Mouse (Mus musculus): ENCODE results near the gene Tigit. TPM values are rescaled to one million over a fixed set of nuclear protein-coding genes. Genes with fewer than 3 reads are reported as not detected.

Tigit gene
- polyA plus RNA-seq, 1 experiment, result 0.18 TPM

GRCm38 (mm10) chr16:43698735-43699649, 35.0 kb upstream of the Tigit start:
- TF ChIP-seq POLR2A (IDR thresholded peaks at IDR 0.05; ENCODE audit: borderline replicate concordance, extremely low read depth, low read depth, low read length), result no peak
- TF ChIP-seq CTCF (IDR thresholded peaks at IDR 0.05; ENCODE audit: insufficient read depth, low read length), result no peak
- no peak overlapping the region for H3K4me3 ChIP-seq (replicated peaks; ENCODE audit: extremely low read depth, low read depth, low read length)
- no peak for DNase-seq
- 66% methylated on average over 14 of the region's 14 CpGs for WGBS
- no peaks in the 10 kb centered on the region for H3K4me1 ChIP-seq (ENCODE audit: control insufficient read depth, insufficient read depth, low read length)

- WGBS, result 90% methylated on average over 7 of the region's 7 CpGs
- Histone ChIP-seq H3K4me1 (ENCODE audit: control insufficient read depth, insufficient read depth, low read length) (no peaks in the 10 kb centered on the region), H3K4me3 (replicated peaks; ENCODE audit: extremely low read depth, low read depth, low read length) (no peak overlapping the region)
- no peak for DNase-seq
- no peak for TF ChIP-seq CTCF (IDR thresholded peaks at IDR 0.05; ENCODE audit: insufficient read depth, low read length)
- TF ChIP-seq POLR2A (IDR thresholded peaks at IDR 0.05; ENCODE audit: borderline replicate concordance, extremely low read depth, low read depth, low read length), result no peak
These were observed 33.8 kb upstream of the Tigit start for GRCm38 (mm10) chr16:43697772-43698171.

GRCm38 (mm10) chr16:43695852-43696251, 31.9 kb upstream of the Tigit start:
- 67% methylated on average over 7 of the region's 7 CpGs for WGBS
- no peak overlapping the region for H3K4me3 ChIP-seq (replicated peaks; ENCODE audit: extremely low read depth, low read depth, low read length)
- H3K4me1 ChIP-seq (ENCODE audit: control insufficient read depth, insufficient read depth, low read length), result no peaks in the 10 kb centered on the region
- DNase-seq, result no peak
- no peak for TF ChIP-seq CTCF (IDR thresholded peaks at IDR 0.05; ENCODE audit: insufficient read depth, low read length)
- no peak for TF ChIP-seq POLR2A (IDR thresholded peaks at IDR 0.05; ENCODE audit: borderline replicate concordance, extremely low read depth, low read depth, low read length)

GRCm38 (mm10) chr16:43694104-43694503, 30.2 kb upstream of the Tigit start:
- 88% methylated on average over 11 of the region's 11 CpGs for WGBS
- no peaks in the 10 kb centered on the region for H3K4me1 ChIP-seq (ENCODE audit: control insufficient read depth, insufficient read depth, low read length)
- H3K4me3 ChIP-seq (replicated peaks; ENCODE audit: extremely low read depth, low read depth, low read length), result no peak overlapping the region
- TF ChIP-seq CTCF (IDR thresholded peaks at IDR 0.05; ENCODE audit: insufficient read depth, low read length) (no peak), POLR2A (IDR thresholded peaks at IDR 0.05; ENCODE audit: borderline replicate concordance, extremely low read depth, low read depth, low read length) (no peak)
- no peak for DNase-seq

GRCm38 (mm10) chr16:43692611-43693010, 28.7 kb upstream of the Tigit start:
- WGBS, result 84% methylated on average over 4 of the region's 4 CpGs
- Histone ChIP-seq H3K4me3 (replicated peaks; ENCODE audit: extremely low read depth, low read depth, low read length) (no peak overlapping the region), H3K4me1 (ENCODE audit: control insufficient read depth, insufficient read depth, low read length) (no peaks in the 10 kb centered on the region)
- no peak for TF ChIP-seq POLR2A (IDR thresholded peaks at IDR 0.05; ENCODE audit: borderline replicate concordance, extremely low read depth, low read depth, low read length)
- no peak for TF ChIP-seq CTCF (IDR thresholded peaks at IDR 0.05; ENCODE audit: insufficient read depth, low read length)
- no peak for DNase-seq

- no peaks in the 10 kb centered on the region for H3K4me1 ChIP-seq (ENCODE audit: control insufficient read depth, insufficient read depth, low read length)
- 97% methylated on average over 5 of the region's 5 CpGs for WGBS
These were observed 27.8 kb upstream of the Tigit start for GRCm38 (mm10) chr16:43691741-43692140.

GRCm38 (mm10) chr16:43690912-43691311, 27.0 kb upstream of the Tigit start:
- Histone ChIP-seq H3K4me1 (ENCODE audit: control insufficient read depth, insufficient read depth, low read length) (no peaks in the 10 kb centered on the region), H3K4me3 (replicated peaks; ENCODE audit: extremely low read depth, low read depth, low read length) (no peak overlapping the region)
- no peak for DNase-seq
- TF ChIP-seq POLR2A (IDR thresholded peaks at IDR 0.05; ENCODE audit: borderline replicate concordance, extremely low read depth, low read depth, low read length) (no peak), CTCF (IDR thresholded peaks at IDR 0.05; ENCODE audit: insufficient read depth, low read length) (no peak)
- WGBS, result 79% methylated on average over 2 of the region's 2 CpGs

More at GRCm38 (mm10) chr16:43691741-43692140, 27.8 kb upstream of the Tigit start:
- no peak overlapping the region for H3K4me3 ChIP-seq (replicated peaks; ENCODE audit: extremely low read depth, low read depth, low read length)
- no peak for DNase-seq
- no peak for TF ChIP-seq POLR2A (IDR thresholded peaks at IDR 0.05; ENCODE audit: borderline replicate concordance, extremely low read depth, low read depth, low read length)
- TF ChIP-seq CTCF (IDR thresholded peaks at IDR 0.05; ENCODE audit: insufficient read depth, low read length), result no peak

GRCm38 (mm10) chr16:43690211-43690690, 26.3 kb upstream of the Tigit start:
- no peak for DNase-seq
- Histone ChIP-seq H3K4me1 (ENCODE audit: control insufficient read depth, insufficient read depth, low read length) (no peaks in the 10 kb centered on the region), H3K4me3 (replicated peaks; ENCODE audit: extremely low read depth, low read depth, low read length) (no peak overlapping the region)
- no peak for TF ChIP-seq CTCF (IDR thresholded peaks at IDR 0.05; ENCODE audit: insufficient read depth, low read length)
- TF ChIP-seq POLR2A (IDR thresholded peaks at IDR 0.05; ENCODE audit: borderline replicate concordance, extremely low read depth, low read depth, low read length), result no peak
- WGBS, result 73% methylated on average over 3 of the region's 3 CpGs

GRCm38 (mm10) chr16:43687968-43688367, 24.0 kb upstream of the Tigit start:
- WGBS, result 65% methylated on average over 2 of the region's 2 CpGs
- no peak overlapping the region for H3K4me3 ChIP-seq (replicated peaks; ENCODE audit: extremely low read depth, low read depth, low read length)
- no peak for DNase-seq
- no peaks in the 10 kb centered on the region for H3K4me1 ChIP-seq (ENCODE audit: control insufficient read depth, insufficient read depth, low read length)
- TF ChIP-seq POLR2A (IDR thresholded peaks at IDR 0.05; ENCODE audit: borderline replicate concordance, extremely low read depth, low read depth, low read length), result no peak
- no peak for TF ChIP-seq CTCF (IDR thresholded peaks at IDR 0.05; ENCODE audit: insufficient read depth, low read length)

- TF ChIP-seq CTCF (IDR thresholded peaks at IDR 0.05; ENCODE audit: insufficient read depth, low read length) (no peak), POLR2A (IDR thresholded peaks at IDR 0.05; ENCODE audit: borderline replicate concordance, extremely low read depth, low read depth, low read length) (no peak)
- H3K4me1 ChIP-seq (ENCODE audit: control insufficient read depth, insufficient read depth, low read length), result no peaks in the 10 kb centered on the region
- 74% methylated on average over 3 of the region's 3 CpGs for WGBS
These were observed 10.5 kb upstream of the Tigit start for GRCm38 (mm10) chr16:43674400-43674799.

More at GRCm38 (mm10) chr16:43674400-43674799, 10.5 kb upstream of the Tigit start:
- DNase-seq, result no peak
- no peak overlapping the region for H3K4me3 ChIP-seq (replicated peaks; ENCODE audit: extremely low read depth, low read depth, low read length)

Data from lung, adult 2 months (tissue).